Mouse (Mus musculus): ENCODE measurements around the gene Plcl1. TPM values are rescaled to one million over a fixed set of nuclear protein-coding genes. Genes with fewer than 3 reads are reported as not detected.

Gene Plcl1
- polyA plus RNA-seq, 1 experiment, result 12.2 TPM

DNA sequence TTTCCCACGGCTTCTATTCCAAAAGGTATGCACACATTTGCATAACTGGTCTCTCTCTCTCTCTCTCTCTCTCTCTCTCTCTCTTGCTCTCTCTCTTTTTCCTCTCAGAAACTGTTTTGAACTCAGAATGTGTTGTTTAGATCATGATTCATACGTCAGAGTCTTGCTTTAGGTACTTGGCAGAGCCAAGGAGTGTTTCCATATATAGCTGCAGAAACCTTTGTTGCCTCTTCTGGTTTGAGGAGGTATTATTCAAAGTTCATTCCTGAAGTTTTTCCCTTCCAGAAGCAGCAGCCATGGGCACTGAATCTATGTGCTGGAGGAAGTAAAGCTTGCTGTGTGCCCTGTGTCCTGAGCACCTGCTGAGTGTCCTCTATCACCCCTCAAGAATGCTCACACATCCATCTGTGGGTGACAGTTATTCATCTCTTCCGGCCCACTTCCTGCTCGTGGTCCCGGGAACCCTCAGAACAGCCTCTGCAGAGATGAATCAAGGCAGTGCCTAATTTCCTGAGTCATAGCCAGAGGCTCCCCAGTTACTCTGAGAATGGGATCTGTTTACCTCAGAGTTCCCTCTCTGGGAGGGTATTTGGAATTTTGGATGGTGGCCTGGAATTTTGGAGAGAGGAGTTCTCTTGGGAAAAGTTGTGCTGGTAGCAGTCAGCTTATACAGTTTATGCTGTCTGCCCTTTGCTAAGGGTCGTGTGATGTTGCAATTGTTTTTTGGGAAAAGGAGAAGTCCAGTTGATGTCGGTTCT, 123.0 kb downstream of the Plcl1 start:
- H3K4me1 ChIP-seq (ENCODE audit: control insufficient read depth, insufficient read depth, low read length), result no peaks in the 10 kb centered on the region
- 29% methylated on average over 7 of the region's 7 CpGs for WGBS
- H3K27me3 ChIP-seq (ENCODE audit: control insufficient read depth, insufficient read depth, low read length), result no peaks in the 10 kb centered on the region
- no peak overlapping the region for H3K27ac ChIP-seq (ENCODE audit: insufficient read depth, low read length)
- TF ChIP-seq CTCF (IDR thresholded peaks at IDR 0.05; ENCODE audit: borderline replicate concordance, insufficient read depth, low read depth, low read length), result no peak
- no peak for TF ChIP-seq POLR2A (IDR thresholded peaks at IDR 0.05; ENCODE audit: borderline replicate concordance, insufficient read depth, low read length)
- DNase-seq, result no peak
- H3K4me3 ChIP-seq (replicated peaks; ENCODE audit: insufficient read depth, low read depth, low read length), result no peak overlapping the region

DNA sequence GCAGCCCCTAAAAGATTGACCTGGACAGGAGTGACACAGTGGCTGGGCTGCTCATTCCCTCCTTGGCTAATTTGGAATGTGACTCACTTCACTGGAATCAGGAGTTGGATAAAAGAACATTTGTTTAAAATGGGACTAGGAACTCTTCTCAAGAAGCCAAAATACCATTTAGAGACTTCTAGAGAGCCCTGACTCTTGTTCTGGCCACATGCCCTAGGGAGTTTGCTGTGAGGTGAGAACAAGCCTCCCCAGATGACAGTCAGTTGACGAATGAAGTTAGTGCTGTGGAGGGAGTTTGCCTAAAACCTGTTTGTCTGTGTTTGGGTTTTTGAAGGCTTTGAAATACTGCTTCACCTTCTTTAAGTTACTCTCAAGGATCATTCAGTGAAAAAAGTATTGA, 128.1 kb downstream of the Plcl1 start:
- no peaks in the 10 kb centered on the region for H3K4me1 ChIP-seq (ENCODE audit: control insufficient read depth, insufficient read depth, low read length)
- no peak for DNase-seq
- H3K27me3 ChIP-seq (ENCODE audit: control insufficient read depth, insufficient read depth, low read length), result no peaks in the 10 kb centered on the region
- 73% methylated on average over 1 of the region's 1 CpGs for WGBS
- TF ChIP-seq POLR2A (IDR thresholded peaks at IDR 0.05; ENCODE audit: borderline replicate concordance, insufficient read depth, low read length), result no peak
- TF ChIP-seq CTCF (IDR thresholded peaks at IDR 0.05; ENCODE audit: borderline replicate concordance, insufficient read depth, low read depth, low read length), result no peak
- H3K4me3 ChIP-seq (replicated peaks; ENCODE audit: insufficient read depth, low read depth, low read length), result no peak overlapping the region
- no peak overlapping the region for H3K27ac ChIP-seq (ENCODE audit: insufficient read depth, low read length)

DNA sequence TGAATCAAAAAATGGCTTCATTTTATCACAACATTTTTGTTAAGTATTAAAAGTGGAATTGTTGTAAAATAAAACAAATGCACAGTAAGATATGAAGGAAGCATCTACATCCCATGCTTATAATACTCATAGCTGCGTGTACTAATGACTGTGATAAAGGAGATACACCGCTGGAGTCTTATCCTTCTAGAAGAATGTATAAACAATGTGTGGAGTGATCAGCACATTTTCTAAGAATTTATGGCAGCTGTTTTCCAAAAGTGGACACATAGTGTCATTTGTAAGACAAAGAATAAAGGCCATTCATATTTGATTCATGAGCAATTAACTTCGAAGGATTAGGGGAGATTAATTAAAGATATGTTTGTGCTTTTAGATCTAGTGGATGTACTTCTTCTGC, 148.7 kb downstream of the Plcl1 start:
- no peaks in the 10 kb centered on the region for H3K4me1 ChIP-seq (ENCODE audit: control insufficient read depth, insufficient read depth, low read length)
- DNase-seq, result no peak
- H3K4me3 ChIP-seq (replicated peaks; ENCODE audit: insufficient read depth, low read depth, low read length), result no peak overlapping the region
- TF ChIP-seq POLR2A (IDR thresholded peaks at IDR 0.05; ENCODE audit: borderline replicate concordance, insufficient read depth, low read length) (no peak), CTCF (IDR thresholded peaks at IDR 0.05; ENCODE audit: borderline replicate concordance, insufficient read depth, low read depth, low read length) (no peak)
- 89% methylated on average over 3 of the region's 3 CpGs for WGBS
- H3K27ac ChIP-seq (ENCODE audit: insufficient read depth, low read length), result no peak overlapping the region
- H3K27me3 ChIP-seq (ENCODE audit: control insufficient read depth, insufficient read depth, low read length), result no peaks in the 10 kb centered on the region

DNA sequence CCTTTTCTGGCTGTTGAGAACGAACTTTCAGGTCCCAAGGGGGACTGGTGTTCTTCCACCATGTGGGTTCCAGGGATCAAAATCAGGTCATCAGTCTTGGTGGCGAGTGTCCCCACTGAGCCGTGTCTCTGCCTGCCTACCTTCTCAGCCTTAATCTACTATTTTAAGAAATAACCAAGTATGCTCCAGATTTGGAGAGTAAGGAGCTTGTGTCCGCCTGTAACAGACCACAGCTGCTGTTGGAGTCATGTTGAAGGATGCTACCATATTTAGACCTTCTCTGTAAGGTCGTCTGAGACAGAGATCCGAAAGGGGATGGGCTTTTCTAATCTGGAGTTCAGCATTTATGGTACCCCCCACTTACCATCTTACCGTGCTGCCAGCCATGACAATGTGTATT, 152.2 kb downstream of the Plcl1 start:
- H3K4me3 ChIP-seq (replicated peaks; ENCODE audit: insufficient read depth, low read depth, low read length), result no peak overlapping the region
- no peaks in the 10 kb centered on the region for H3K27me3 ChIP-seq (ENCODE audit: control insufficient read depth, insufficient read depth, low read length)
- TF ChIP-seq POLR2A (IDR thresholded peaks at IDR 0.05; ENCODE audit: borderline replicate concordance, insufficient read depth, low read length), result no peak
- no peak for TF ChIP-seq CTCF (IDR thresholded peaks at IDR 0.05; ENCODE audit: borderline replicate concordance, insufficient read depth, low read depth, low read length)
- no peaks in the 10 kb centered on the region for H3K4me1 ChIP-seq (ENCODE audit: control insufficient read depth, insufficient read depth, low read length)
- no peak for DNase-seq
- WGBS, result 76% methylated on average over 7 of the region's 7 CpGs
- no peak overlapping the region for H3K27ac ChIP-seq (ENCODE audit: insufficient read depth, low read length)

DNA sequence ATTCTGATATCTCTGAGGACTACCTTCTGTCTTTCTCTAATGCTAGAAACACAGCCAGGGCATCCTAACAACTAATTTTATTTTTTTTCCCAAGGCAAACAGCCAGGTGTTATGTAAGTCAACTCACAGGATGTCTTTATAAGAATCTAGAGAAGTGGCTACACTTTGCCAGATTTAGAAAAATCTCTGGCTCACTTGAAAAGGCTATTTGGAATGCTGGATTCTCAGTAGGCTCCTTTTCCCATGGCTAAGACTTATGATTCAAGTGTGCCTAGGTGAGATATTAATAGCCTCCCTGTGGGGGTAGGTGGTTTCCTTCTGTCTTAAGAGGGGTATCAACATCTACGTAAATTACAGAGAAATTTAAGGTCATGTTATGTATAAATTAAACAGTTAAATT, 152.7 kb downstream of the Plcl1 start:
- Histone ChIP-seq H3K4me1 (ENCODE audit: control insufficient read depth, insufficient read depth, low read length) (no peaks in the 10 kb centered on the region), H3K27ac (ENCODE audit: insufficient read depth, low read length) (no peak overlapping the region), H3K4me3 (replicated peaks; ENCODE audit: insufficient read depth, low read depth, low read length) (no peak overlapping the region), H3K27me3 (ENCODE audit: control insufficient read depth, insufficient read depth, low read length) (no peaks in the 10 kb centered on the region)
- no peak for TF ChIP-seq POLR2A (IDR thresholded peaks at IDR 0.05; ENCODE audit: borderline replicate concordance, insufficient read depth, low read length)
- no peak for TF ChIP-seq CTCF (IDR thresholded peaks at IDR 0.05; ENCODE audit: borderline replicate concordance, insufficient read depth, low read depth, low read length)
- peak in 1 of 2 experiments; percentile 10 for DNase-seq
- WGBS, result 61% methylated on average over 1 of the region's 1 CpGs

DNA sequence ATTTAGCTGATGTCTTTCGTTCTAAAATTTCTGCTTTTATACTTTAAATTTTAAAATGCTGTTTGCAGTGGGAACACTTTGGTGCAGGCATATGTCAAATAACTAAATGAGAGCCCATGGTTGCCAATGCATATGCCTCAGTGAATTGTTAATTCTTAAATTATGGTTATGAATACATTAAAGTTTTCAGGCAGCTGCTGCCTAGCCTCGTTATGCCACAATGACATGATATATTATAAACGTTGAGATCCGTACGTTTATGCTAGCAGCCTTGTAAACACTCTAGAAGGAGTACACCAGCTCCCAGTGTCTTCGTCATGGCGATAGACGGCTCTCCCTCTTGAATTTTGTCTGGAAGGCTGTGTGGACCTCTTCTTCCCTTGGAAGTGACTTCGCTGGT, 154.3 kb downstream of the Plcl1 start:
- WGBS, result 64% methylated on average over 9 of the region's 9 CpGs
- TF ChIP-seq POLR2A (IDR thresholded peaks at IDR 0.05; ENCODE audit: borderline replicate concordance, insufficient read depth, low read length) (no peak), CTCF (IDR thresholded peaks at IDR 0.05; ENCODE audit: borderline replicate concordance, insufficient read depth, low read depth, low read length) (no peak)

DNA sequence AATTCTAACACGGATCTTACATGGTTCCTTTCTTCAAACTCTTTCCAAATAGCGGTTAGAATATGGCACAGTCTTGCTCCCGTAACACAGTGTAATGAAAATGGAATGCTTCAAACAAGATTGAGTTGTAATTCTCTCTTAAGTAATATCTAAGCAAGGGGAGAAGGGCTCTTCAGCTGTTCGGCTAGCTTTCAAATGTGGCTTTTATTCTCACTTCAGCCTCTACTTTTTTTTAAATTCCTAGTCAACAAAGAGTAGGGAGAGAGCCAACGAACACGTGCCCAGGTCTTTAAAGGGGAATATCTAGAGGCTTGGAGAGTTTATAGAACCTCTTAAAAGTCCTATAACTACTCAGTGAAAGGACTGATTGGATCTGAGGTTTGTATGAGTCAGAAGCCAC, 160.2 kb downstream of the Plcl1 start:
- Histone ChIP-seq H3K27me3 (ENCODE audit: control insufficient read depth, insufficient read depth, low read length) (no peaks in the 10 kb centered on the region), H3K4me1 (ENCODE audit: control insufficient read depth, insufficient read depth, low read length) (no peaks in the 10 kb centered on the region), H3K4me3 (replicated peaks; ENCODE audit: insufficient read depth, low read depth, low read length) (no peak overlapping the region), H3K27ac (ENCODE audit: insufficient read depth, low read length) (no peak overlapping the region)
- no peak for DNase-seq
- 84% methylated on average over 6 of the region's 6 CpGs for WGBS
- TF ChIP-seq CTCF (IDR thresholded peaks at IDR 0.05; ENCODE audit: borderline replicate concordance, insufficient read depth, low read depth, low read length) (no peak), POLR2A (IDR thresholded peaks at IDR 0.05; ENCODE audit: borderline replicate concordance, insufficient read depth, low read length) (no peak)

More for the DNA sequence above, 154.3 kb downstream of the Plcl1 start:
- DNase-seq, result no peak
- Histone ChIP-seq H3K27me3 (ENCODE audit: control insufficient read depth, insufficient read depth, low read length) (no peaks in the 10 kb centered on the region), H3K4me1 (ENCODE audit: control insufficient read depth, insufficient read depth, low read length) (no peaks in the 10 kb centered on the region), H3K4me3 (replicated peaks; ENCODE audit: insufficient read depth, low read depth, low read length) (no peak overlapping the region), H3K27ac (ENCODE audit: insufficient read depth, low read length) (no peak overlapping the region)

DNA sequence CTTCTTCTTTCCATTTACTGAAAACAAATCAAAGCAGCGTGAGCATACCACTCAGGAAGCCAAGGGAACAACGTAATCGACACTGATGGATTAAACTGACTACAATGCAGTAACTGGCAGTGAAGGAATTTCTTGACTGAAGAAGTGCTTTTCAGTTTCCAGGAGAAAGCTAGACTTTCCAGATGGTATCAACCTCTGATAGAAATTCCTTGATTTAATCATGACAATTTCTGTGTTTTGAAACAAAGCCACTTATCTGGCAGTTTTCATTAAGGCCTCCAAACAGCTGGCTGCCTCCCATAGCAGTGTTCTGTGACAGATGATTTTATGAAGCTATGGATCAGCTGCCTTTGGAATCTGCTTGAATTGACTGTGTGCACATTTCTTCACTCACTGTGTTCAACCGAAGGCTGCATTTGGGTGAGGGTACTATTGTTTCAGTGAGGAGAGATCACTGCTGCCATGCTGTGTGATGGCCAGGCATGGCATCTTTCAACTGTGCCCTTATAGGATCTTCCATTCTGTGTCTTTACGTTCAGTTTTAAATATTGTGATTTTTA, 162.2 kb downstream of the Plcl1 start:
- Histone ChIP-seq H3K4me1 (ENCODE audit: control insufficient read depth, insufficient read depth, low read length) (no peaks in the 10 kb centered on the region), H3K27ac (ENCODE audit: insufficient read depth, low read length) (no peak overlapping the region), H3K4me3 (replicated peaks; ENCODE audit: insufficient read depth, low read depth, low read length) (no peak overlapping the region), H3K27me3 (ENCODE audit: control insufficient read depth, insufficient read depth, low read length) (no peaks in the 10 kb centered on the region)
- TF ChIP-seq POLR2A (IDR thresholded peaks at IDR 0.05; ENCODE audit: borderline replicate concordance, insufficient read depth, low read length) (no peak), CTCF (IDR thresholded peaks at IDR 0.05; ENCODE audit: borderline replicate concordance, insufficient read depth, low read depth, low read length) (no peak)
- no peak for DNase-seq
- 71% methylated on average over 5 of the region's 5 CpGs for WGBS

Data from cerebellum, adult 2 months (tissue).